Mouse (Mus musculus): ENCODE results near the gene Slc12a3.

Gene Slc12a3

GRCm38 (mm10) chr8:94375551-94375991 is 46.6 kb downstream of the Slc12a3 start:
- DNase-seq (ENCODE audit: low spot score in 2 of 2), result no peak

GRCm38 (mm10) chr8:94376176-94376575 is 47.2 kb downstream of the Slc12a3 start:
- DNase-seq (ENCODE audit: low spot score in 2 of 2), result no peak

- DNase-seq (ENCODE audit: low spot score in 2 of 2), result no peak
Measured at GRCm38 (mm10) chr8:94376580-94376979, 47.6 kb downstream of the Slc12a3 start.

GRCm38 (mm10) chr8:94377031-94377430 is 48.0 kb downstream of the Slc12a3 start:
- DNase-seq (ENCODE audit: low spot score in 2 of 2), result no peak

GRCm38 (mm10) chr8:94377714-94378205 is 48.8 kb downstream of the Slc12a3 start:
- DNase-seq (ENCODE audit: low spot score in 2 of 2), result no peak

- no peak for DNase-seq (ENCODE audit: low spot score in 2 of 2)
Measured at GRCm38 (mm10) chr8:94378763-94379415, 49.9 kb downstream of the Slc12a3 start.

GRCm38 (mm10) chr8:94379686-94380085 is 50.7 kb downstream of the Slc12a3 start:
- no peak for DNase-seq (ENCODE audit: low spot score in 2 of 2)

- no peak for DNase-seq (ENCODE audit: low spot score in 2 of 2)
Measured at GRCm38 (mm10) chr8:94384166-94384565, 55.2 kb downstream of the Slc12a3 start.

- DNase-seq (ENCODE audit: low spot score in 2 of 2), result no peak
Measured at GRCm38 (mm10) chr8:94385506-94386213, 56.7 kb downstream of the Slc12a3 start.

- DNase-seq (ENCODE audit: low spot score in 2 of 2), result peak; percentile 97
Measured at GRCm38 (mm10) chr8:94386214-94387026, 57.4 kb downstream of the Slc12a3 start, which contains the start of gene Herpud1. Gene Herpud1 (plus strand): TSS chr8:94386438.

- DNase-seq (ENCODE audit: low spot score in 2 of 2), result peak; percentile 48 to 68
Measured at GRCm38 (mm10) chr8:94387027-94387684, 58.2 kb downstream of the Slc12a3 start.

- DNase-seq (ENCODE audit: low spot score in 2 of 2), result no peak
Measured at GRCm38 (mm10) chr8:94387785-94388184, 58.8 kb downstream of the Slc12a3 start.

- DNase-seq (ENCODE audit: low spot score in 2 of 2), result no peak
Measured at GRCm38 (mm10) chr8:94389531-94389930, 60.5 kb downstream of the Slc12a3 start.

GRCm38 (mm10) chr8:94390429-94390828 is 61.4 kb downstream of the Slc12a3 start:
- no peak for DNase-seq (ENCODE audit: low spot score in 2 of 2)

- DNase-seq (ENCODE audit: low spot score in 2 of 2), result no peak
Measured at GRCm38 (mm10) chr8:94390910-94391309, 61.9 kb downstream of the Slc12a3 start.

- DNase-seq (ENCODE audit: low spot score in 2 of 2), result peak; percentile 32 to 38
Measured at GRCm38 (mm10) chr8:94392147-94392546, 63.1 kb downstream of the Slc12a3 start.

- DNase-seq (ENCODE audit: low spot score in 2 of 2), result no peak
Measured at GRCm38 (mm10) chr8:94392648-94393047, 63.6 kb downstream of the Slc12a3 start.

GRCm38 (mm10) chr8:94395851-94396540 is 67.0 kb downstream of the Slc12a3 start:
- no peak for DNase-seq (ENCODE audit: low spot score in 2 of 2)

- DNase-seq (ENCODE audit: low spot score in 2 of 2), result no peak
Measured at GRCm38 (mm10) chr8:94396964-94397657, 68.1 kb downstream of the Slc12a3 start.

GRCm38 (mm10) chr8:94398587-94398986 is 69.6 kb downstream of the Slc12a3 start:
- no peak for DNase-seq (ENCODE audit: low spot score in 2 of 2)

Measured in frontal cortex, postnatal 25 days (tissue).